Mouse (Mus musculus): Measurements from ENCODE around the gene Gm10354. TPM values are rescaled to one million over a fixed set of nuclear protein-coding genes. Genes with fewer than 3 reads are reported as not detected.

Gm10354 gene
- not detected in 2 replicates for polyA plus RNA-seq (2012; ENCODE audit: low replicate concordance)

DNA sequence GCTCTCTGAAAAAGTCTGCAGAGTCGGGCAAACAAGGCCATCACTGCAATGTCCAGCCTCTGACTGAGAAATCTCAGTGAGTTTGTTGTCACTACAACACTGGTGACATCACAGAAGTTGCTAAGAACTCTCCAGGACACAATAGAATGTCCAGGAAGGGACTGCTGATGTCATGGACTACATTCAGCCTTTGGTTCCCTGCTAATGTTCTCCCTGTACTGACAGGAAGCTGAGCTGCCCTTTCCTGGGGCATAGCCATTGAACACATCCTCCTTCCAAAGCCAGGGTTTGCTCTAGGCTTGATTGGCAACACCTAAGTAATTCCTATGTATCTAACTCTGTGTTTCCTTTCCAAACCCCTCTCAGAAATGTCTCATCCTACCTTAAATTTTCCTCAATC, at the start of gene Gm10354:
Gm10354 (minus strand) TSS at position 101 of the 400 bp plus-strand sequence.

DNA sequence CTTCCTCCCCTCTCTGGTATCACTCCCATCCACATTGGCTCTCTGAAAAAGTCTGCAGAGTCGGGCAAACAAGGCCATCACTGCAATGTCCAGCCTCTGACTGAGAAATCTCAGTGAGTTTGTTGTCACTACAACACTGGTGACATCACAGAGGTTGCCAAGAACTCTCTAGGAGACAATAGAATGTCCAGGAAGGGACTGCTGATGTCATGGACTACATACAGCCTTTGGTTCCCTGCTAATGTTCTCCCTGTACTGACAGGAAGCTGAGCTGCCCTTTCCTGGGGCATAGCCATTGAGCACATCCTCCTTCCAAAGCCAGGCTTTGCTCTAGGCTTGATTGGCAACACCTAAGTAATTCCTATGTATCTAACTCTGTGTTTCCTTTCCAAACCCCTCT, 40.4 kb downstream of the Gm10354 start, which contains the start of gene Speer4e:
Speer4e (minus strand) TSS at position 101 of the 400 bp plus-strand sequence.

Other genes starting within 250 kb of the Gm10354 start
- not detected in 2 replicates for gene Gm9758, start 64.0 kb downstream of the Gm10354 start, polyA plus RNA-seq (2012; ENCODE audit: low replicate concordance)
- not detected in 2 replicates for gene Speer4e, start 40.5 kb downstream of the Gm10354 start, polyA plus RNA-seq (2012; ENCODE audit: low replicate concordance)
- not detected in 2 replicates for gene Gm17019, start 54.1 kb upstream of the Gm10354 start, polyA plus RNA-seq (2012; ENCODE audit: low replicate concordance)

All from hematopoietic multipotent progenitor cell, adult 10-12 weeks (in vitro differentiated cells).